Mouse (Mus musculus) embryonic fibroblast, embryonic 13.5 days (primary cell): Measurements from ENCODE around the gene Birc2.

Source experiments
- CTCF ChIP-seq: IDR thresholded peaks from 2 replicates; pipeline ENCODE4 v1.5.1; 2011; ENCODE audit warnings: mild to moderate bottlenecking, control low read depth, low read length, moderate library complexity, borderline replicate concordance; ENCODE audit not compliant: insufficient read depth
- POLR2A ChIP-seq: IDR thresholded peaks from 2 replicates; pipeline ENCODE4 v1.6.1; 2011; ENCODE audit warnings: low read depth, mild to moderate bottlenecking, control low read depth, low read length, moderate library complexity

- TF ChIP-seq POLR2A (no peak), CTCF (no peak)
Observed at GRCm38 (mm10) chr9:7772361-7772760, 64.5 kb downstream of the Birc2 start.
